22 mouse cellular contexts compared by ENCODE assay signal in the genomic region with DNA sequence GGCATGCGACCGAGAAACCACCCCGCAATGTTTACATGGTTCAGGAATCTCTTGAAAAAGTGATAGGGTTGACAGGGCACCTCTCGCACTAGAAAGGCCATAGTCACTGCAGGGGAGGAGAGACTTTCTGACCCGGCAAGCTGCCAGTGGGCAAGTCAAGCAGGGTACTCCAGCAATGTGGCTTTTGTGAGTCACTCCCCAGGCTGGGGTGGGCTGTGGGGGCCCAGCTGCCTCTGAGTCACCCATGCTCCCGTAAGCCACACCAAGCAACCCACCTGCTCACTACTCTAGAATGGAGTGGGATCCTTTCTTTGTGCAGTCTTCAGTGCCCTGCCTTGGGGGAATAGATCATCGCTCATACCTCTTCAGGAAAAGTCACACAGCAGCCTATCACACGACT. TPM values are rescaled to one million over a fixed set of nuclear protein-coding genes. Genes with fewer than 3 reads are reported as not detected.
DNase-seq lines count a peak whose midpoint lies in the region; ATAC-seq and TF ChIP-seq lines count a peak whose summit lies in the region.
"Had no signal": no experiment of that assay in that cellular context is flagged by ENCODE, and none has a peak within 500 bp of the region (broad histone marks: within the 10 kb centered on the region; RNA-seq: fewer than 3 reads in every experiment).

No protein-coding gene starts in this region.

- no peak overlapping the region for H3K4me2 ChIP-seq in embryonic facial prominence, embryonic 13.5 days
- no peak overlapping the region for H3K4me2 ChIP-seq in liver, embryonic 11.5 days
- no peak overlapping the region for H3K4me2 ChIP-seq in liver, embryonic 12.5 days
- peak overlapping the region; percentile 35 for H3K4me2 ChIP-seq in myocyte (ENCODE audit: low read depth)
- H3K4me2 ChIP-seq: embryonic facial prominence, embryonic 12.5 days; hindbrain, embryonic 15.5 days; midbrain, embryonic 15.5 days had no signal

- 0 out of 2 replicates have a peak, but pooled peaks cover 5% of the 10 kb centered on the region for H3K36me3 ChIP-seq in embryonic facial prominence, embryonic 13.5 days
- no peaks in the 10 kb centered on the region; the same call in 1 of the 2 replicates for H3K36me3 ChIP-seq in embryonic facial prominence, embryonic 10.5 days (replicated peaks)
- H3K36me3 ChIP-seq in liver, embryonic 11.5 days (ENCODE audit: control insufficient read depth, insufficient read depth, low read length) = no peaks in the 10 kb centered on the region
- no peaks in the 10 kb centered on the region for H3K36me3 ChIP-seq in liver, embryonic 12.5 days
- H3K36me3 ChIP-seq in myocyte (ENCODE audit: control insufficient read depth, insufficient read depth) = no peaks in the 10 kb centered on the region
- H3K36me3 ChIP-seq: embryonic facial prominence, embryonic 12.5 days; hindbrain, embryonic 15.5 days; midbrain, embryonic 15.5 days had no signal

- no peak overlapping the region for H3K9ac ChIP-seq in embryonic facial prominence, embryonic 13.5 days
- H3K9ac ChIP-seq in liver, embryonic 11.5 days (ENCODE audit: low read depth, low read length) = no peak overlapping the region
- no peak overlapping the region for H3K9ac ChIP-seq in liver, embryonic 12.5 days
- H3K9ac ChIP-seq: embryonic facial prominence, embryonic 12.5 days; hindbrain, embryonic 15.5 days; midbrain, embryonic 15.5 days had no signal

- H3K79me2 ChIP-seq in myocyte (ENCODE audit: control insufficient read depth, insufficient read depth) = no peaks in the 10 kb centered on the region

- no peak for ATAC-seq in embryonic facial prominence, embryonic 13.5 days (ENCODE audit: insufficient number of reproducible peaks, insufficient read depth, low FRiP score, low TSS enrichment, low read depth)
- ATAC-seq in liver, embryonic 11.5 days (replicated peaks; ENCODE audit: low FRiP score) = 0 out of 2 replicates have a peak, but pooled peaks have one; percentile 26
- ATAC-seq in liver, embryonic 12.5 days = no peak
- ATAC-seq: forebrain, embryonic 14.5 days; intestine, embryonic 16.5 days; midbrain, embryonic 15.5 days had no signal

- DNase-seq in embryonic facial prominence, embryonic 10.5 days (ENCODE audit: low spot score) = no peak
- no peak for DNase-seq in liver, embryonic 11.5 days (ENCODE audit: low spot score)
- DNase-seq in 416B (ENCODE audit: low read depth) = peak; percentile 61
- DNase-seq in cerebellum, adult 2 months = no peak
- no peak for DNase-seq in gastrocnemius, postnatal 25 days
- DNase-seq: cerebellum, adult 9-10 months; gastrocnemius, postnatal 14 days; heart, adult 2 months; heart, postnatal 36 days; layer of hippocampus, postnatal 36 days; lung, postnatal 14 days; right cerebral cortex, postnatal 4 days; thymus, postnatal 25 days had no signal

- WGBS in embryonic facial prominence, embryonic 13.5 days = 72% methylated on average over 8 of the region's 8 CpGs
- WGBS in embryonic facial prominence, embryonic 10.5 days = 85% methylated on average over 8 of the region's 8 CpGs
- WGBS in liver, embryonic 11.5 days = 66% methylated on average over 8 of the region's 8 CpGs
- WGBS in liver, embryonic 12.5 days (ENCODE audit: insufficient replicate concordance) = 70% methylated on average over 8 of the region's 8 CpGs
- WGBS in cerebellum, adult 2 months = 68% methylated on average over 8 of the region's 8 CpGs

- no peaks in the 10 kb centered on the region for H3K4me1 ChIP-seq in embryonic facial prominence, embryonic 13.5 days
- H3K4me1 ChIP-seq in embryonic facial prominence, embryonic 10.5 days = no peaks in the 10 kb centered on the region; the same call in 1 of the 2 replicates
- no peaks in the 10 kb centered on the region for H3K4me1 ChIP-seq in liver, embryonic 11.5 days (replicated peaks; ENCODE audit: control insufficient read depth, insufficient read depth, low read length)
- no peaks in the 10 kb centered on the region for H3K4me1 ChIP-seq in liver, embryonic 12.5 days
- no peaks in the 10 kb centered on the region for H3K4me1 ChIP-seq in cerebellum, adult 2 months (ENCODE audit: control insufficient read depth, insufficient read depth, low read length)
- H3K4me1 ChIP-seq: hindbrain, embryonic 15.5 days; midbrain, embryonic 15.5 days had no signal

- H3K27ac ChIP-seq in embryonic facial prominence, embryonic 13.5 days = peak overlapping the region; percentile 1; the same call in 1 of the 2 replicates
- H3K27ac ChIP-seq in embryonic facial prominence, embryonic 10.5 days (replicated peaks) = no peak overlapping the region
- no peak overlapping the region for H3K27ac ChIP-seq in liver, embryonic 11.5 days (ENCODE audit: low read depth, low read length)
- H3K27ac ChIP-seq in liver, embryonic 12.5 days = no peak overlapping the region
- no peak overlapping the region for H3K27ac ChIP-seq in cerebellum, adult 2 months (ENCODE audit: insufficient read depth, low read length)
- H3K27ac ChIP-seq: embryonic facial prominence, embryonic 12.5 days; heart, adult 2 months; hindbrain, embryonic 15.5 days; layer of hippocampus, adult 2 months; midbrain, embryonic 15.5 days had no signal

- H3K27me3 ChIP-seq in embryonic facial prominence, embryonic 13.5 days = no peaks in the 10 kb centered on the region
- no peaks in the 10 kb centered on the region for H3K27me3 ChIP-seq in embryonic facial prominence, embryonic 10.5 days (replicated peaks; ENCODE audit: low read depth, poor library complexity, severe bottlenecking)
- H3K27me3 ChIP-seq in liver, embryonic 11.5 days (replicated peaks; ENCODE audit: control insufficient read depth, insufficient read depth, low read length) = no peaks in the 10 kb centered on the region
- H3K27me3 ChIP-seq in liver, embryonic 12.5 days (replicated peaks) = no peaks in the 10 kb centered on the region
- H3K27me3 ChIP-seq in myocyte (ENCODE audit: control insufficient read depth, insufficient read depth, insufficient read length) = no peaks in the 10 kb centered on the region
- no peaks in the 10 kb centered on the region for H3K27me3 ChIP-seq in cerebellum, adult 2 months (ENCODE audit: control insufficient read depth, insufficient read depth, low read length)
- H3K27me3 ChIP-seq: embryonic facial prominence, embryonic 12.5 days; hindbrain, embryonic 15.5 days; midbrain, embryonic 15.5 days had no signal

- H3ac ChIP-seq in myocyte (ENCODE audit: control insufficient read depth, insufficient read length) = no peak overlapping the region

- TF ChIP-seq CTCF in cerebellum, adult 2 months (IDR thresholded peaks at IDR 0.05; ENCODE audit: borderline replicate concordance, insufficient read depth, low read depth, low read length) = no peak

- no peak overlapping the region for H3K4me3 ChIP-seq in embryonic facial prominence, embryonic 13.5 days
- no peak overlapping the region for H3K4me3 ChIP-seq in embryonic facial prominence, embryonic 10.5 days
- H3K4me3 ChIP-seq in liver, embryonic 11.5 days (ENCODE audit: low read depth, low read length) = no peak overlapping the region
- H3K4me3 ChIP-seq in liver, embryonic 12.5 days = no peak overlapping the region
- no peak overlapping the region for H3K4me3 ChIP-seq in myocyte
- no peak overlapping the region for H3K4me3 ChIP-seq in cerebellum, adult 2 months (replicated peaks; ENCODE audit: insufficient read depth, low read depth, low read length)
- H3K4me3 ChIP-seq: embryonic facial prominence, embryonic 12.5 days; heart, adult 2 months; hindbrain, embryonic 15.5 days; layer of hippocampus, adult 2 months; midbrain, embryonic 15.5 days had no signal

- no peaks in the 10 kb centered on the region for H3K9me3 ChIP-seq in embryonic facial prominence, embryonic 13.5 days
- H3K9me3 ChIP-seq in embryonic facial prominence, embryonic 10.5 days = no peaks in the 10 kb centered on the region
- no peaks in the 10 kb centered on the region for H3K9me3 ChIP-seq in liver, embryonic 11.5 days (ENCODE audit: control insufficient read depth, low read length)
- no peaks in the 10 kb centered on the region for H3K9me3 ChIP-seq in liver, embryonic 12.5 days (replicated peaks)
- H3K9me3 ChIP-seq: embryonic facial prominence, embryonic 12.5 days; hindbrain, embryonic 15.5 days; midbrain, embryonic 15.5 days had no signal

- no peak for TF ChIP-seq POLR2A in myocyte (IDR thresholded peaks at IDR 0.05; ENCODE audit: insufficient read length, low read depth)
- TF ChIP-seq POLR2A in cerebellum, adult 2 months (IDR thresholded peaks at IDR 0.05; ENCODE audit: borderline replicate concordance, insufficient read depth, low read length) = no peak

TF ChIP-seq in myocyte, 11 proteins besides CTCF, POLR2A, EP300 and RAD21 (continues in another document):
- TF ChIP-seq MYOG (IDR thresholded peaks at IDR 0.05; ENCODE audit: control insufficient read depth in 1 of 3, insufficient read depth in 1 of 3, insufficient read length in 2 of 3, low read depth in 2 of 3) = peak in 2 of 3 experiments; percentile 30 to 75

RNA-seq across cellular contexts. Expression of gene Srd5a1, which starts 17.8 kb away (rescaled TPM):
- polyA plus RNA-seq in embryonic facial prominence, embryonic 13.5 days (2015; fragmentation: Nextera tagmentation; extraction: Ambion mirVana) = 29.0 and 32.6 TPM in 2 replicates
- 29.0 TPM in 2 replicates for polyA plus RNA-seq in embryonic facial prominence, embryonic 10.5 days (2016; fragmentation: Nextera tagmentation; extraction: Ambion mirVana)
- polyA plus RNA-seq in liver, embryonic 11.5 days (2014; fragmentation: Nextera tagmentation; extraction: Ambion mirVana) = 9.9 and 10.3 TPM in 2 replicates
- 5.2 and 6.0 TPM in 2 replicates for polyA plus RNA-seq in liver, embryonic 12.5 days (2016; fragmentation: Nextera tagmentation; extraction: Ambion mirVana)
- 2.7 TPM for polyA plus RNA-seq in myocyte (2012; fragmentation: generic; extraction: Trizol)
- 12.3 and 14.9 TPM in 2 replicates for polyA plus RNA-seq in cerebellum, adult 2 months (2012; rRNA removed)
- 1 to 10 TPM in 1 of 2 experiments, under 1 TPM in 1; 0.31 to 1.1 TPM for total RNA-seq in gastrocnemius, postnatal 25 days (2021)

RNA-seq across cellular contexts. Expression of gene Tent4a, which starts 59.0 kb away (rescaled TPM):
- 6.4 and 7.2 TPM in 2 replicates for polyA plus RNA-seq in embryonic facial prominence, embryonic 13.5 days (2015; fragmentation: Nextera tagmentation; extraction: Ambion mirVana)
- polyA plus RNA-seq in embryonic facial prominence, embryonic 10.5 days (2016; fragmentation: Nextera tagmentation; extraction: Ambion mirVana) = 5.0 TPM in 2 replicates
- 5.3 and 6.2 TPM in 2 replicates for polyA plus RNA-seq in liver, embryonic 11.5 days (2014; fragmentation: Nextera tagmentation; extraction: Ambion mirVana)
- 2.9 and 3.0 TPM in 2 replicates for polyA plus RNA-seq in liver, embryonic 12.5 days (2016; fragmentation: Nextera tagmentation; extraction: Ambion mirVana)
- polyA plus RNA-seq in myocyte (2012; fragmentation: generic; extraction: Trizol) = 12.1 TPM
- 26.2 and 27.4 TPM in 2 replicates for polyA plus RNA-seq in cerebellum, adult 2 months (2012; rRNA removed)
- total RNA-seq in gastrocnemius, postnatal 25 days (2021) = 1 to 10 TPM; 6.0 to 6.2 TPM

RNA-seq across cellular contexts. Expression of gene Nsun2, which starts 59.9 kb away (rescaled TPM):
- polyA plus RNA-seq in embryonic facial prominence, embryonic 13.5 days (2015; fragmentation: Nextera tagmentation; extraction: Ambion mirVana) = 119 and 121 TPM in 2 replicates
- polyA plus RNA-seq in embryonic facial prominence, embryonic 10.5 days (2016; fragmentation: Nextera tagmentation; extraction: Ambion mirVana) = 166 and 173 TPM in 2 replicates
- 278 and 320 TPM in 2 replicates for polyA plus RNA-seq in liver, embryonic 11.5 days (2014; fragmentation: Nextera tagmentation; extraction: Ambion mirVana)
- 184 and 189 TPM in 2 replicates for polyA plus RNA-seq in liver, embryonic 12.5 days (2016; fragmentation: Nextera tagmentation; extraction: Ambion mirVana)
- 60.4 TPM for polyA plus RNA-seq in myocyte (2012; fragmentation: generic; extraction: Trizol)
- 67.1 and 68.8 TPM in 2 replicates for polyA plus RNA-seq in cerebellum, adult 2 months (2012; rRNA removed)
- total RNA-seq in gastrocnemius, postnatal 25 days (2021) = 10 to 100 TPM; 37.8 to 39.2 TPM
